Mouse (Mus musculus) megakaryocyte, embryonic 14.5 days (primary cell): ENCODE results near the gene Gpr179. TPM values are rescaled to one million over a fixed set of nuclear protein-coding genes. Genes with fewer than 3 reads are reported as not detected.

Experiments
- H3K27me3 ChIP-seq: replicated peaks from 2 replicates; pipeline ENCODE3; 2012; ENCODE audit warnings: inconsistent platforms
- H3K36me3 ChIP-seq: replicated peaks from 2 replicates; pipeline ENCODE3; 2012; ENCODE audit warnings: low read length, inconsistent platforms, mixed read lengths
- H3K4me1 ChIP-seq: 2 replicates; pipeline ENCODE4 v1.6.1; 2012; ENCODE audit warnings: inconsistent platforms
- H3K4me3 ChIP-seq: replicated peaks from 2 replicates; pipeline ENCODE3; 2012; ENCODE audit warnings: moderate library complexity, mild to moderate bottlenecking, inconsistent platforms
- H3K9me3 ChIP-seq: 2 replicates; pipeline ENCODE4 v1.6.1; 2012; ENCODE audit warnings: inconsistent platforms
- FLI1 ChIP-seq: IDR thresholded peaks from 2 replicates; pipeline ENCODE4 v1.6.1; 2012; ENCODE audit warnings: low read length, inconsistent platforms, mixed read lengths
- GATA1 ChIP-seq: IDR thresholded peaks from 3 replicates; pipeline ENCODE4 v1.6.1; 2012; ENCODE audit warnings: mixed read lengths, low read length, inconsistent platforms, borderline replicate concordance
- polyA plus RNA-seq: library from polyadenylated mRNA; stranded (reverse); fragments of >175 nt; gene quantifications from 2 replicates; pipeline ENCODE4 v1.2.3, GENCODE M21; 2012; ENCODE audit warnings: low replicate concordance; ENCODE audit not compliant: insufficient read depth

Gpr179 gene
- polyA plus RNA-seq, 1 experiment = 0.04 TPM

GRCm38 (mm10) chr11:97289276-97290230 lies 62.3 kb downstream of the Gpr179 start:
- Histone ChIP-seq H3K36me3 (no peaks in the 10 kb centered on the region), H3K9me3 (peaks cover 4% of the 10 kb centered on the region; the same call in 1 of the 2 replicates)
- TF ChIP-seq FLI1 = no peak
- TF ChIP-seq GATA1 = no peak

GRCm38 (mm10) chr11:97287643-97288042 lies 64.2 kb downstream of the Gpr179 start:
- Histone ChIP-seq H3K4me3 (no peak overlapping the region), H3K4me1 (peaks cover 38% of the 10 kb centered on the region), H3K36me3 (no peaks in the 10 kb centered on the region), H3K27me3 (no peaks in the 10 kb centered on the region), H3K9me3 (peaks cover under 1% of the 10 kb centered on the region; the same call in 1 of the 2 replicates)
- TF ChIP-seq FLI1 (no peak), GATA1 (no peak)

More at GRCm38 (mm10) chr11:97289276-97290230, 62.3 kb downstream of the Gpr179 start:
- Histone ChIP-seq H3K27me3 (no peaks in the 10 kb centered on the region), H3K4me1 (peaks cover 25% of the 10 kb centered on the region), H3K4me3 (no peak overlapping the region)

- H3K4me1 ChIP-seq = peaks cover 45% of the 10 kb centered on the region
- no peaks in the 10 kb centered on the region for H3K27me3 ChIP-seq
- H3K36me3 ChIP-seq = no peaks in the 10 kb centered on the region
- no peak overlapping the region for H3K4me3 ChIP-seq
- H3K9me3 ChIP-seq = no peaks in the 10 kb centered on the region
- TF ChIP-seq GATA1 (no peak), FLI1 (no peak)
Measured at GRCm38 (mm10) chr11:97286973-97287372, 64.9 kb downstream of the Gpr179 start.

- no peak for TF ChIP-seq FLI1
- no peak for TF ChIP-seq GATA1
- H3K9me3 ChIP-seq = no peaks in the 10 kb centered on the region
- H3K4me3 ChIP-seq = no peak overlapping the region
- H3K27me3 ChIP-seq = no peaks in the 10 kb centered on the region
- H3K4me1 ChIP-seq = peaks cover 51% of the 10 kb centered on the region
- H3K36me3 ChIP-seq = no peaks in the 10 kb centered on the region
Measured at GRCm38 (mm10) chr11:97285852-97286775, 65.8 kb downstream of the Gpr179 start.

GRCm38 (mm10) chr11:97284854-97285253 lies 67.0 kb downstream of the Gpr179 start:
- Histone ChIP-seq H3K27me3 (no peaks in the 10 kb centered on the region), H3K4me3 (no peak overlapping the region), H3K9me3 (no peaks in the 10 kb centered on the region), H3K36me3 (no peaks in the 10 kb centered on the region), H3K4me1 (peaks cover 53% of the 10 kb centered on the region)
- TF ChIP-seq FLI1 = no peak
- TF ChIP-seq GATA1 = no peak

- H3K4me1 ChIP-seq = peaks cover 62% of the 10 kb centered on the region
- peaks cover 5% of the 10 kb centered on the region for H3K36me3 ChIP-seq
- H3K9me3 ChIP-seq = no peaks in the 10 kb centered on the region
- no peak for TF ChIP-seq GATA1
- no peak for TF ChIP-seq FLI1
- no peaks in the 10 kb centered on the region for H3K27me3 ChIP-seq
- H3K4me3 ChIP-seq = no peak overlapping the region
Measured at GRCm38 (mm10) chr11:97282179-97282578, 69.7 kb downstream of the Gpr179 start.

Other genes with a start within 250 kb of the Gpr179 start
- 0.09 and 1.6 TPM in 2 replicates for gene Tbx21, start 236.7 kb downstream of the Gpr179 start, polyA plus RNA-seq
- 99.9 and 349 TPM in 2 replicates for gene Tbkbp1, start 200.6 kb downstream of the Gpr179 start, polyA plus RNA-seq
- gene Kpnb1, start 164.2 kb downstream of the Gpr179 start, polyA plus RNA-seq = 10.2 TPM in 2 replicates
- gene Npepps, start 71.4 kb downstream of the Gpr179 start, polyA plus RNA-seq = 28.5 and 50.1 TPM in 2 replicates
- 4.6 and 6.9 TPM in 2 replicates for gene Mrpl45, start 36.4 kb downstream of the Gpr179 start, polyA plus RNA-seq
- gene Socs7, start 10.5 kb upstream of the Gpr179 start, polyA plus RNA-seq = 0.91 and 1.5 TPM in 2 replicates
- 85.6 and 94.5 TPM in 2 replicates for gene Arhgap23, start 63.5 kb upstream of the Gpr179 start, polyA plus RNA-seq
- not detected in 2 replicates for gene 4933428G20Rik, start 148.3 kb upstream of the Gpr179 start, polyA plus RNA-seq
- 0.03 TPM in 1 of 2 replicates, not detected in the other for gene Srcin1, start 224.1 kb upstream of the Gpr179 start, polyA plus RNA-seq